Mouse (Mus musculus): ENCODE results near the gene Tnp1. TPM values are rescaled to one million over a fixed set of nuclear protein-coding genes. Genes with fewer than 3 reads are reported as not detected.

Gene Tnp1
- polyA plus RNA-seq (2012; rRNA removed) = not detected in 2 replicates

DNA sequence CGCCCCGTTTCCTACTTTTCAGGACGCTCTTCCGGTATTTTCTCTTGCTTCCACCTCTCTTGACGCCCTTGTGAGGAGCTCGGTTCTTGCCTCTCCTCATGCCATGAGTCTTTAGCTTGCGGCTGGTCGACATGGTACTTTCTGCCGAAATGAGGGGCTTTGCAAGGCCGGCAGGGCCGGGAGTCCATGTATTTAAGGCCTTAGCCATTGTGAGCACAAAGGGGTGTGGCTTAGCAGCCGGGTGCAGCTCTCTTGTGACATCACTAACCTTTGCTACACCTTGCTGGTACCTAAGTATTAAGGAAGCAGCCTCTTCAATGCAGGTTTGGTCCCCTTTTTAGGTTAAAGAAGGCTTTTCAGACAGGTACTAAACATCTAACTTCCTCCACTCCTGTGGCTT lies at the start of gene Tnp1:
Gene Tnp1 (minus strand): TSS at position 179 of the 400 bp plus-strand sequence.

Other genes with a start within 250 kb of the Tnp1 start
- 157 and 862 TPM in 2 replicates for gene Igfbp2, start 191.4 kb downstream of the Tnp1 start, polyA plus RNA-seq (2012; rRNA removed)
- 14.3 and 22.9 TPM in 2 replicates for gene Igfbp5, start 141.0 kb downstream of the Tnp1 start, polyA plus RNA-seq (2012; rRNA removed)

Data from stomach, adult 2 months (tissue).